Mouse (Mus musculus) hindbrain, embryonic 11.5 days (tissue): Measurements from ENCODE around the gene Fn1. TPM values are rescaled to one million over a fixed set of nuclear protein-coding genes. Genes with fewer than 3 reads are reported as not detected.

Source experiments
- ATAC-seq: fragments of 200-750 bp; cut with Nextera tagmentation; 2 replicates; pipeline ENCODE4 v1.8.0; 2017; ENCODE audit warnings: mild to moderate bottlenecking, moderate TSS enrichment, moderate library complexity; ENCODE audit not compliant: low FRiP score
- DNase-seq: peaks from one replicate; pipeline ENCODE4 v3.0.0-alpha.2; 2015; ENCODE audit warnings: low spot score
- H3K27ac ChIP-seq: fragments of 300-500 bp; sonication (generic); 2 replicates; pipeline ENCODE4 v1.5.1; 2014; ENCODE audit warnings: mild to moderate bottlenecking, low read depth, low read length
- H3K27me3 ChIP-seq: fragments of 300-500 bp; sonication (generic); 2 replicates; pipeline ENCODE4 v1.6.1; 2014; ENCODE audit warnings: mild to moderate bottlenecking, low read length, moderate library complexity, mixed read lengths; ENCODE audit not compliant: control insufficient read depth, insufficient read depth
- H3K36me3 ChIP-seq: fragments of 300-500 bp; sonication (generic); 2 replicates; pipeline ENCODE4 v1.6.1; 2014; ENCODE audit warnings: mild to moderate bottlenecking, low read length, moderate library complexity, mixed read lengths; ENCODE audit not compliant: control insufficient read depth, insufficient read depth
- H3K4me1 ChIP-seq: fragments of 300-500 bp; sonication (generic); replicated peaks from 2 replicates; pipeline ENCODE4 v1.6.1; 2014; ENCODE audit warnings: low read length, mixed read lengths; ENCODE audit not compliant: control insufficient read depth, insufficient read depth
- H3K4me2 ChIP-seq: fragments of 300-500 bp; sonication (generic); replicated peaks from 2 replicates; pipeline ENCODE4 v1.6.1; 2014; ENCODE audit warnings: mild to moderate bottlenecking, low read depth, low read length
- H3K4me3 ChIP-seq: fragments of 300-500 bp; sonication (generic); 2 replicates; pipeline ENCODE4 v1.5.1; 2014; ENCODE audit warnings: low read depth, low read length
- H3K9ac ChIP-seq: fragments of 300-500 bp; sonication (generic); 2 replicates; pipeline ENCODE4 v1.6.1; 2014; ENCODE audit warnings: low read depth, low read length
- H3K9me3 ChIP-seq: fragments of 300-500 bp; sonication (generic); 2 replicates; pipeline ENCODE4 v1.6.1; 2016; ENCODE audit warnings: low read length; ENCODE audit not compliant: control insufficient read depth
- WGBS: fragments of 180-500 bp; shearing (Covaris S2); extraction: QIAGEN DNeasy Blood & Tissue Kit; methylation state at CpG from one replicate; pipeline ENCODE4 v1.1.7; 2014; 5-methylcytosine and 5-hydroxymethylcytosine counted together
- polyA plus RNA-seq: library from polyadenylated mRNA; unstranded; fragments of >200 nt; fragmentation: Nextera tagmentation; extraction: Ambion mirVana; gene quantifications from 2 replicates; pipeline ENCODE4 v1.2.1, GENCODE M21; 2014

Gene Fn1
- polyA plus RNA-seq, 1 experiment from 2014 or later: 85.4 TPM

DNA sequence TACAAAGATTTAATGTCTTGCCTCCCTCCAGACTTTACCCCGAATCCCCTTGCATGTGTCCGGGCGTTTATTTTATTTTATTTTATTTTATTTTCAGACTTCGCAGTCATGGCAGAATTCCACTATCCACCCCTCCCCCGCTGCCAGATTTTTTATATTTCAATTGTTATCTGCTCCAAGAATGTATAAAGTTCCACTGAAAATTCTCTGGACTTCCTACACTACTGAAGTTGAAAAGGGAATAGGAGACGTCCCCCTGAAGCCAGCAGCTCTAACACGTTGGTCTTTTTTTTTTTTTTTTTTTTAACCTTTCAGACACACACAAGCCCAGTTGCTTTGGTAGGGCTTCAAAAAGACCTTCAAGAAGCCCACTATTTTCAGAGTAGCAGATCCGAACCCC is 1.2 kb upstream of the Fn1 start:
- 0 out of 2 replicates have a peak overlapping the region, but pooled peaks have one; percentile 27 for H3K27ac ChIP-seq
- peak overlapping the region; percentile 86 for H3K9ac ChIP-seq
- WGBS: 10% methylated on average over 8 of the region's 8 CpGs
- H3K4me1 ChIP-seq: 0 out of 2 replicates have a peak, but pooled peaks cover 5% of the 10 kb centered on the region
- no peak for ATAC-seq
- peak; percentile 22 for DNase-seq
- no peaks in the 10 kb centered on the region for H3K27me3 ChIP-seq
- H3K4me3 ChIP-seq: peak overlapping the region; percentile 81; the same call in 1 of the 2 replicates
- no peaks in the 10 kb centered on the region for H3K36me3 ChIP-seq
- H3K4me2 ChIP-seq: peak overlapping the region; percentile 74
- no peaks in the 10 kb centered on the region for H3K9me3 ChIP-seq

GRCm38 (mm10) chr1:71653400-71654159 is 580 bp upstream of the Fn1 start:
- H3K4me2 ChIP-seq: peak overlapping the region; percentile 74
- H3K9me3 ChIP-seq: no peaks in the 10 kb centered on the region
- H3K27me3 ChIP-seq: no peaks in the 10 kb centered on the region
- peak overlapping the region; percentile 65; the same call in 1 of the 2 replicates for H3K27ac ChIP-seq
- peak; percentile 62 for DNase-seq
- H3K4me3 ChIP-seq: peak overlapping the region; percentile 81
- H3K4me1 ChIP-seq: 0 out of 2 replicates have a peak, but pooled peaks cover 5% of the 10 kb centered on the region
- no peaks in the 10 kb centered on the region for H3K36me3 ChIP-seq
- peak; percentile 34 for ATAC-seq
- H3K9ac ChIP-seq: peak overlapping the region; percentile 86
- under 1% methylated on average over 22 of the region's 24 CpGs for WGBS

- 44% methylated on average over 1 of the region's 1 CpGs for WGBS
These were observed 1.2 kb downstream of the Fn1 start for GRCm38 (mm10) chr1:71651828-71652227.

GRCm38 (mm10) chr1:71651315-71651714 is 1.7 kb downstream of the Fn1 start:
- H3K9me3 ChIP-seq: no peaks in the 10 kb centered on the region
- H3K9ac ChIP-seq: no peak overlapping the region
- DNase-seq (peak; percentile 25), ATAC-seq (no peak)
- 40% methylated on average over 9 of the region's 9 CpGs for WGBS
- H3K4me3 ChIP-seq: peak overlapping the region; percentile 20; the same call in 1 of the 2 replicates
- H3K27ac ChIP-seq: no peak overlapping the region
- H3K27me3 ChIP-seq: no peaks in the 10 kb centered on the region
- peak overlapping the region; percentile 27 for H3K4me2 ChIP-seq
- 0 out of 2 replicates have a peak, but pooled peaks cover 5% of the 10 kb centered on the region for H3K4me1 ChIP-seq
- no peaks in the 10 kb centered on the region for H3K36me3 ChIP-seq

More at GRCm38 (mm10) chr1:71651828-71652227, 1.2 kb downstream of the Fn1 start:
- 0 out of 2 replicates have a peak, but pooled peaks cover 5% of the 10 kb centered on the region for H3K4me1 ChIP-seq
- H3K4me3 ChIP-seq: peak overlapping the region; percentile 81; the same call in 1 of the 2 replicates
- no peak overlapping the region for H3K27ac ChIP-seq
- ATAC-seq (no peak), DNase-seq (no peak)
- no peaks in the 10 kb centered on the region for H3K36me3 ChIP-seq
- no peak overlapping the region for H3K9ac ChIP-seq
- no peaks in the 10 kb centered on the region for H3K27me3 ChIP-seq
- H3K4me2 ChIP-seq: peak overlapping the region; percentile 74
- H3K9me3 ChIP-seq: no peaks in the 10 kb centered on the region

GRCm38 (mm10) chr1:71650741-71651140 is 2.3 kb downstream of the Fn1 start:
- Histone ChIP-seq H3K4me3 (no peak overlapping the region), H3K27me3 (no peaks in the 10 kb centered on the region), H3K4me2 (peak overlapping the region; percentile 27), H3K36me3 (no peaks in the 10 kb centered on the region), H3K9ac (no peak overlapping the region), H3K9me3 (no peaks in the 10 kb centered on the region), H3K27ac (no peak overlapping the region), H3K4me1 (0 out of 2 replicates have a peak, but pooled peaks cover 5% of the 10 kb centered on the region)
- WGBS: 21% methylated on average over 6 of the region's 6 CpGs
- ATAC-seq (no peak), DNase-seq (no peak)

GRCm38 (mm10) chr1:71648166-71648565 is 4.8 kb downstream of the Fn1 start:
- H3K36me3 ChIP-seq: peaks cover 9% of the 10 kb centered on the region; the same call in 1 of the 2 replicates
- no peak overlapping the region for H3K4me3 ChIP-seq
- H3K27ac ChIP-seq: no peak overlapping the region
- no peak overlapping the region for H3K9ac ChIP-seq
- WGBS: 93% methylated on average over 7 of the region's 7 CpGs
- no peak overlapping the region for H3K4me2 ChIP-seq
- H3K27me3 ChIP-seq: no peaks in the 10 kb centered on the region
- DNase-seq (no peak), ATAC-seq (no peak)
- 0 out of 2 replicates have a peak, but pooled peaks cover 3% of the 10 kb centered on the region for H3K4me1 ChIP-seq
- H3K9me3 ChIP-seq: no peaks in the 10 kb centered on the region

DNA sequence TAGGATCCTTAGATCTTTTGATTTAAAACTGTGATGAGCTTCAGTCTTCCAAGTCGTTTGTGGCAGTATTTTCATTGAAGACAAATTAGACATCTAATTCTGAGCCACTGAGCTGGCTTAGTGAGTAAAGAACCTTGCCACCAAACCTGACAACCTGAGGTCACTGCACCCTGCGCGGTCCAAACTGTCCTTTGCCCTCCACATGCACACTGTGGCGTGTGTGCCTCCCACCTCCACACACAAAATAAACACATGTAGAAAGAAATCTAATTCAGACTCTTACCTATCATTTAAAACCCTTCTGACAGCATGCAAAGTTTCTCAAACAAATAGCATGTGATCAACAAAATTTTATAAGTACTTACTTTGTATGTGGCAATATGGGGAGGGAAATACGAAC is 6.2 kb downstream of the Fn1 start:
- H3K9me3 ChIP-seq: no peaks in the 10 kb centered on the region
- WGBS: 93% methylated on average over 5 of the region's 5 CpGs
- H3K27ac ChIP-seq: no peak overlapping the region
- H3K9ac ChIP-seq: no peak overlapping the region
- H3K4me1 ChIP-seq: 0 out of 2 replicates have a peak, but pooled peaks cover 3% of the 10 kb centered on the region
- DNase-seq (no peak), ATAC-seq (no peak)
- H3K4me2 ChIP-seq: no peak overlapping the region
- peaks cover 9% of the 10 kb centered on the region; the same call in 1 of the 2 replicates for H3K36me3 ChIP-seq
- H3K4me3 ChIP-seq: no peak overlapping the region
- no peaks in the 10 kb centered on the region for H3K27me3 ChIP-seq

DNA sequence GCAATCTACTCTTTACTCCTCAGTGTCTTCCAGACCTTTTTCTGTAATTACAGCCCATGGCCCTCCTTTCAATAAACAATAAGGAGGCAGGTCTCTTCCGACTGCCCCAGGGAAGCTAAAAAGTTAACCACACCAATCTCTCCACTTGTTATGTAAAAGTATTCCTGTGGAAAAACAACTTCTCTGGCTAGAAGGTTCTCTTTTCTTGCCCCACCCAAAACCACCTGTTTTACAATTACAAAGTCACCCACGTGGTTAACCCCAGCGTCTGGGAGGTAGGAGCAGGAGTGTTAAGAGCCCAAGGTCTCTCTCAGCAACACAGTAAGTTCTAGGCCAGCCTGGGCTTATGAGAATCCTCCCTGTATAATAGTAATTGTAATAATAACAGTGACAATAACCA is 7.0 kb downstream of the Fn1 start:
- Histone ChIP-seq H3K4me1 (0 out of 2 replicates have a peak, but pooled peaks cover 3% of the 10 kb centered on the region), H3K36me3 (peaks cover 9% of the 10 kb centered on the region; the same call in 1 of the 2 replicates), H3K4me3 (no peak overlapping the region), H3K27me3 (no peaks in the 10 kb centered on the region), H3K9ac (no peak overlapping the region), H3K4me2 (no peak overlapping the region), H3K27ac (no peak overlapping the region), H3K9me3 (no peaks in the 10 kb centered on the region)
- 60% methylated on average over 3 of the region's 3 CpGs for WGBS
- ATAC-seq: no peak
- DNase-seq: no peak
